Mouse (Mus musculus): ENCODE results near the gene Foxl2.

Gene Foxl2

DNA sequence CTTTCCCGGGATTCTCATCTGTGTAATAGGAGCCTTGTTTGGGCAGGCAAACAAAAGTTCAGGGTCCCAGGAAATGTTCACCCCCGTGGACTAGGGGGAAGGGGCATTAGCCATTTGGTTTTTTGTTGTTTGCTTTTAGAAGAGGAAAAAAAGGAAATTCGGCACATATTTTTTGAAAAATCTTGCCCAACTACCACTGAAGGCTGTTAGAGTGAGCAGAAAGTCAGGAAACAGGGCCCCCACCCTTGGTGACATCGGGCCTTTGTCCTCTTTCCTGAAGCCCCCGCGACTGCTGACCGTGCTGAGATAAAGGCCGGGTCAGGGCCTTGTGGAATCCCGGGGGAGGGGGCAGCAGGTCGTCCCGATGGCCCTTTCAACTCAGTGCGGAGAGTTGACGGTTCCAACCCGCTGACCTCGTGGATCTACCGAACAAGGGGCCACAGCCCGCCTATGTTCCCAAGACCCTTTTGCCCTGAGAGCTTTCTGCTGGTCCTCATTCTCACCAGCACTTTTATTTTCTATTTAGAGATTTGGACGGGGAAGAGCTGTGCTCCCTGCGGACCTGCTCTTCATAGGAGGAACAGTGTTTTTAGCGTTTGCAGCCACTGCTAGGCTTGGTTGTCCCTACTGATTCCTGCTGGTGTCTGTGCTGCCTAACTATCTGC is 7.5 kb downstream of the Foxl2 start:
- no peak for DNase-seq (ENCODE audit: low read depth)

DNA sequence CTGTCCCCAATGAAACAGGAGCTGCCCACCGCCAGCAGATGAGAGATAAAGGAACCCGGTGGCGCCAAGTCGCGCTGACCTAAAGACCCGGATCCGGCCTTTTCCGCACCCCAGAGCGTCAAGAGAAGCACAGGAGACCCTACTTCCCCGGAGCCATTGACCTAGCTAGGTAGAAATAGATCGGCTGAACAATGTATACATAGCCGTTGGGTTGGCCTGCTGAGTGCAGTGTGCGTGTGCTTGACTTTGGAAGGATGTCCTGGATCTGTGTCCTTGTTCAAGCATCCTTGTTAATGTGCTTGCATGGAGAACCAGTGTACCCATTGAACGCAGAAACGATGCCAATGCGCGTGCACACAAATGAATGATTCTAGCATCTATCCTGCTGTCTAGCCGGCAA is 8.6 kb downstream of the Foxl2 start:
- DNase-seq (ENCODE audit: low read depth), result no peak

DNA sequence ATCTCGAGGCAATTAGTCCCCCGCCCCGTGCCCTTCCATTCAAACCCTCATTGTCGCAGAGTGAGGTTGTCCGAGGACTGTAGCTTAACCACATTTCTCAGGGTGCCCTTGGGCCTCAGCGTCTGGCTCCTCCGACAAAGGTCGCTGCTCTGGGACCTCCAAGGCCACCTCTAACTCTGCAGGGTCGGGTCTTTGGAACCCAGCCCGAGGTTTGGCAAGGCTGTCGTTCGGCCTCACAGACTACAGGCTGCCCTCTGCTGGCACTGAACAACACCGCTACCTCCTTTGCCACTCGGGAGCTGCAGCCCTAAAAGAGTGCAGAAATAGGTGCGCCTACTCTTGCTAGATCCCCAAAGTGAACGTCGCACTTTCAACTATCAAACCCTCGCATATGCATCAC is 10.0 kb downstream of the Foxl2 start:
- DNase-seq (ENCODE audit: low read depth), result no peak

DNA sequence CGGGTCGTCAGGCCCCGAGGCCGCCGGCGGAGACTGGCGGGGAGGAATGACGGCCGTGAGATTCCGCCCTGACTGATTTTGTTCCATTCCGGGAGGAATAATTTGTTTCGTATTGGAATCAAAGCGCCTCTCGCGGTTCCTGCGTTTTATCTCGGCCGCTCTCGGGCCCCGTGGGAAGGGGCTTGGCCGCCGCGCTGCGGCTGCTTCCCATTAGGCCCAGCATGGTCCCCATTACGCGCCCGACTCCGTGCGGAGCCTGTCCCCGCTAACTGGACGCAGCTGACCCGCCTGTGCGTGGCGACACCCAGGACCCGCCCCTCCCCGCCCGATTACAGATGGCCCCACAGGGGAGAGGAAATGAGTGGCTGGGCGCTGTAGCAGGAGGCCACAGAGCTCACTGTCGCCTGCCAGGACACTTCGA is 18.0 kb downstream of the Foxl2 start:
- DNase-seq (ENCODE audit: low read depth), result no peak

- no peak for DNase-seq (ENCODE audit: low read depth)
Measured at GRCm38 (mm10) chr9:98973561-98973960, 18.5 kb downstream of the Foxl2 start.

DNA sequence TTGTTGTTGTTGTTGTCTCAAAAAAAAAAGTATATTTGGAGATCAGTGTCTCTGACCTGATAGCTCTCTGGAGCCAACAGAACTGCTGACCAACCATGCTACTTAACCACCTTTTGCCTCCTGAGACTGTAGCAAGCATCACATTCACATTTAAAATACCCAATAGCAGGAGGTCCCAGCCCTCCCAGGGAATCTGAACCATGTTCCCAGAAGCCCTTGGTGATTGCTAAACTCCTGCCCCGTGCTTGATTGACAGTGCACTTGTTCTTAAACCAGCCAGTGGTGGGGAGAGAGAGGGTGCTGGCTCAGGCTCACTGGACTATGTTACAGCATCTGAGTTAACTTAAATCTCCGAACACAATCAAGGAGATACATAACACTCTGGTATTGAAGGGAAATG is 19.8 kb downstream of the Foxl2 start:
- no peak for DNase-seq (ENCODE audit: low read depth)

DNA sequence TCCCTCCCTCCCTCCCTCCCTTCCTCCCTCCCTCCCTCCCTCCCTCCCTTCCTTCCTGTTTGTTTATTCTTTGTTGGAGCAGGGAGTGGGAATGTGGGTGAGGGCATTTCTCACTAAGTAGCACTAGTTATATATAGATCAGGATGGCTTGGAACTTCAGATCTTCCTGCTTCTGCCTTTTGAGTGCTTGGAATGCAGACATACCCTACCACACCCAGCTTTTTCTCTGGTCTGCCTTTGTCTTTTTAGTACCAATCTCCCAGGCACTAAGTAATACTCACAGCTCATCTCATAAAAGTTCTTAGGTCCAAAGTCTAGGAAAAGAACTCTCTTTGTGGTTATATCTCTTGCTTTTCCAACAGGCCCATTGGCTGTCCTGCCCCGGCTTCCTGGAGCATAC is 21.0 kb downstream of the Foxl2 start:
- no peak for DNase-seq (ENCODE audit: low read depth)

- no peak for DNase-seq (ENCODE audit: low read depth)
Measured at GRCm38 (mm10) chr9:98976520-98976919, 21.4 kb downstream of the Foxl2 start.

- peak; percentile 71 for DNase-seq (ENCODE audit: low read depth)
Measured at GRCm38 (mm10) chr9:98979431-98980416, 24.6 kb downstream of the Foxl2 start.

DNA sequence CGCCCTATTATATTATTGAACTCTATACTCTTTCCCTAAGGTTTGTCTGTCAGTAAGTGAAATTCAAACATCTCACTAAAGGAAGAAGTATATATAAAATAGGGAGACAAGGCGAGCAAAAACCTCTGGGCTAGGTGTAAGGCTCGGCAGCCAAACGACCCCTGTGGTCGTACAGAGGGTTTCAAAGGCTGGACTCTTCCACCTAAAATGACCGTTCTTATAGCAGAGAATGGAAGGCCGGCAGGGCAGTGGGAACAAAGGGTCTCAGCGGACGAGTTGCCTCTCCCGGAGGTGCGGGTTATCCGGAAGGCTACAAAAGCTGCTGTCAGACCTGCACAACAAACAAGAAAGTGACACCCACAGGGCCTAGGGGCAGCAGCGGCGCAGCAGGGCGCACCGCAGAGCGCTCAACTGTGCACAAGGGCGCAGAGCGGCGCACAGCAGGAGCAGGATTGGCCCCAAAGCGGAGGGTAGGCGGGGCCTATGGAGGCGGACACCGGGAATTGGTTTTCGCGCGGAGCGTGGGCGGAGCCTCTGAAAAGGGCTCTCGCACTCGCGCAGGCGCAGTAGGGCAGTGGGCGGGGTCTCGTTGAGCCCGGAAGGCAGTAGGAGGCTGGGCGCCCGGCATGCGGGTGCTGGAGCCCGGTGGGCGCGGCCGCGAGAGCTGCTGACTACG is 30.9 kb downstream of the Foxl2 start, which contains the start of gene Faim:
Gene Faim (plus strand): TSS at position 574 of the 676 bp plus-strand sequence.
- peak; percentile 92 for DNase-seq (ENCODE audit: low read depth)

GRCm38 (mm10) chr9:98986476-98987096 is 31.5 kb downstream of the Foxl2 start:
- no peak for DNase-seq (ENCODE audit: low read depth)

- DNase-seq (ENCODE audit: low read depth), result no peak
Measured at GRCm38 (mm10) chr9:98987131-98987530, 32.0 kb downstream of the Foxl2 start.

DNA sequence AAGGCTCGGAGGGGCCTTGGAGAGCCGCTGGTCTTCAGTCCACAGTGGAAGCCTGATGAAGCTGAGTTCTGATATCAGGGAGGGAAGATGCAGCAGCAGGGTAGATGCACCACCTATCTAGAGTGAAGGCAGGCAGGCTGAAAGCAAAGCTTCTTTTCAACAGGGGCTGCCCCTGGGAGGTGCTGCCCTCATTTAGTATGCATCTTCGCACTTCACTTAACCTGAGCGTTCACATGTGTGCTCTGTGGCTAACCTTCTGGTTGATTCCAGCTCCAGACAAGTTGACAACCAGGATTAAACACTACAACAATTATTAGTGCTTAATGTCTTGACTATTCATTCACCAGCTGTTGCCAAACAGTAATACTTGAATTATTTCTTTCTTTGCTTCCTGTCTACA is 39.0 kb downstream of the Foxl2 start:
- no peak for DNase-seq (ENCODE audit: low read depth)

DNA sequence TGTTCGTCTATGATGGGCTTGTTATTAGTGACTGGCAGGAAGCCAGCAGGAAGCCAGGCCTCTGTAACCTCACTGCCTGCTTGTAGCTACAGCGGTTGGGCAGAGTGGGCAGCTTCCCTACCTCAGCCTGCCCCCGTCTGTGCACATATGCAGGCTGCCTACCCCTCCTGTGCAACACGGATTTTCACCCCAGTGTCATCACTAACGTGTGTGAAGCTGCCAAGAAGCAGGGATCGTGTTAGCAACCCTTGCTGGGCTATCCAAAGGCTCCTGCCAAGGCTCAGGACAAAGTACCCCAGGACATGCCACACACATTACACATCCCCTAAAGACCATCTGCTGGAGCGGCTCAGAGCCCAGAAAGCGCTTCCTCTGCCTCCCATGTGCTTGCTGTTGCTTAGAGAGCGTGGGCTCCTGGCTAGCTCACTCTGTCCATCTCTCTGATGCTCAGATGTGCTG is 44.8 kb downstream of the Foxl2 start:
- no peak for DNase-seq (ENCODE audit: low read depth)

DNA sequence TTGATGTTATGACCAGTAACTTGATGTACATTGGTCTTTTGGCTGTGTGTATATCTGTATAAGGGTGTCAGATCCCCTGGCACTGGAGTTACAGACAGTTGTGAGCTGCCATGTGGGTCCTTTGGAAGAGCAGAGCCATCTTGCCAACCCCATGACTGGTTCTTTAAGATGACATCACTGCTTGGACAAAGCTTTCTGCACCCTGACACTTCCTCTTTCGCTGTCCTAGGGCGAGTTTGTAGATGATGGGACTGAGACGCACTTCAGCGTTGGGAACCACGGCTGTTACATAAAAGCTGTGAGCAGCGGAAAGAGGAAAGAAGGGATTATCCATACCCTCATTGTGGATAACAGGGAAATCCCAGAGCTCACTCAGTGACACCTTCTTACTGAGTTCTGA is 46.2 kb downstream of the Foxl2 start:
- DNase-seq (ENCODE audit: low read depth), result no peak

All from fibroblast of lung, adult 2 months (primary cell).